Comparison of ENCODE assay signal across 21 mouse cellular contexts in the genomic region with DNA sequence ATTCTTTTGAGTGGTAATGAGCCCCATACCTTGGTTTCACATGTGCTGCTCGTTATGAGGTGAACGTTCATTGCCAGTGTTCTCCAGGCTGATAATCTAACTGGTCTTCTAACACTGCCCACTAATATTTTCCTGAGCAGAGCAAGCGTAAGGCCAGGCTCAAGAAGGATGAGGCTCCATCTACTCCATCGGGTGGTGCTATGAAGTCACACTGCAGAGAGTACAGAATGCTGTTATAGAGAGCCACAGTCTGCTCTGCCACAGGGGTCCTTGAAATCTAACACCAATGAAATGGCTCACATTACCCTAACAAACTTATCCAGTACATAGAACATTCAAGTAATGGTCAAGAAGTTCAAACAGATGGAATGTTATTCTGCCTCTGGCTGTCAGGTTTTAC.
"Had no signal": no experiment of that assay in that cellular context is flagged by ENCODE, and none has a peak within 500 bp of the region (broad histone marks: within the 10 kb centered on the region; RNA-seq: fewer than 3 reads in every experiment).

No protein-coding gene starts in this region.

- H3K4me2 ChIP-seq: heart, embryonic 12.5 days; hindbrain, embryonic 13.5 days; hindbrain, embryonic 15.5 days; liver, embryonic 11.5 days; liver, embryonic 13.5 days; liver, embryonic 15.5 days had no signal

- H3K27me3 ChIP-seq: heart, embryonic 12.5 days; hindbrain, embryonic 13.5 days; hindbrain, embryonic 15.5 days; liver, embryonic 13.5 days; liver, embryonic 15.5 days had no signal

- ATAC-seq: hindbrain, postnatal 0 days; liver, postnatal 0 days had no signal

- DNase-seq: gastrocnemius, postnatal 14 days; gastrocnemius, postnatal 36 days; heart, adult 18-20 months; heart, postnatal 10 days; heart, postnatal 36 days; kidney, adult 18-20 months; kidney, adult 8-10 months; kidney, postnatal 14 days; layer of hippocampus, adult 9-11 months; layer of hippocampus, postnatal 36 days; left cerebral cortex, postnatal 4 days; liver; liver, embryonic 13.5 days; liver, postnatal 0 days had no signal

- H3K9ac ChIP-seq: heart, embryonic 12.5 days; hindbrain, embryonic 13.5 days; hindbrain, embryonic 15.5 days; liver, embryonic 13.5 days; liver, embryonic 15.5 days; liver, postnatal 0 days had no signal

- H3K36me3 ChIP-seq: hindbrain, embryonic 15.5 days; liver, embryonic 13.5 days; liver, embryonic 15.5 days had no signal

- H3K4me1 ChIP-seq: heart, embryonic 10.5 days; heart, embryonic 12.5 days; hindbrain, embryonic 13.5 days; hindbrain, embryonic 15.5 days; liver, embryonic 13.5 days; liver, embryonic 15.5 days had no signal

- H3K4me3 ChIP-seq: heart, embryonic 10.5 days; heart, embryonic 12.5 days; hindbrain, embryonic 13.5 days; hindbrain, embryonic 15.5 days; liver, embryonic 13.5 days; liver, embryonic 15.5 days had no signal

- H3K9me3 ChIP-seq: heart, embryonic 10.5 days; heart, embryonic 12.5 days; hindbrain, embryonic 13.5 days; hindbrain, embryonic 15.5 days; liver, embryonic 13.5 days; liver, embryonic 15.5 days had no signal

- H3K27ac ChIP-seq: heart, embryonic 10.5 days; hindbrain, embryonic 13.5 days; hindbrain, embryonic 15.5 days; hindbrain, postnatal 0 days; liver, embryonic 13.5 days; liver, embryonic 15.5 days had no signal
